ENCODE assay signal across 29 mouse cellular contexts in genomic region chr2:25450853-25451647, GRCm38 (mm10). TPM values are rescaled to one million over a fixed set of nuclear protein-coding genes. Genes with fewer than 3 reads are reported as not detected.
DNase-seq lines count a peak whose midpoint lies in the region; ATAC-seq and TF ChIP-seq lines count a peak whose summit lies in the region.
"Had no signal": no experiment of that assay in that cellular context is flagged by ENCODE, and none has a peak within 500 bp of the region (broad histone marks: within the 10 kb centered on the region; RNA-seq: fewer than 3 reads in every experiment).

No protein-coding gene starts in this region.

- no peak for ATAC-seq in liver, embryonic 12.5 days
- ATAC-seq in granulocyte monocyte progenitor cell, adult 5-6 weeks (replicated peaks; ENCODE audit: poor library complexity, severe bottlenecking): peak; percentile 63
- ATAC-seq: CD4-positive, CD25-positive, alpha-beta regulatory T cell, adult 4 months; forebrain, embryonic 15.5 days had no signal

- 81% methylated on average over 8 of the region's 8 CpGs for WGBS in liver, adult 2 months
- WGBS in liver, embryonic 12.5 days (ENCODE audit: insufficient replicate concordance): 61% methylated on average over 8 of the region's 8 CpGs
- 65% methylated on average over 8 of the region's 8 CpGs for WGBS in small intestine, adult 2 months

- no peaks in the 10 kb centered on the region for H3K36me3 ChIP-seq in liver, adult 2 months (ENCODE audit: control insufficient read depth, insufficient read depth, low read length)
- no peaks in the 10 kb centered on the region for H3K36me3 ChIP-seq in liver, embryonic 12.5 days
- H3K36me3 ChIP-seq in small intestine, adult 2 months (ENCODE audit: control insufficient read depth, insufficient read depth, low read length): peaks cover 1% of the 10 kb centered on the region; the same call in 1 of the 2 replicates
- H3K36me3 ChIP-seq: embryonic facial prominence, embryonic 12.5 days; heart, embryonic 13.5 days had no signal

- no peak for TF ChIP-seq CTCF in gastrocnemius, adult 2 months (IDR thresholded peaks at IDR 0.05)
- TF ChIP-seq CTCF in liver, adult 2 months (IDR thresholded peaks at IDR 0.05; ENCODE audit: low read depth, low read length): no peak
- TF ChIP-seq CTCF in small intestine, adult 2 months (IDR thresholded peaks at IDR 0.05; ENCODE audit: extremely low read depth, insufficient read length, insufficient replicate concordance, low read depth, low read length): no peak

- H3K4me3 ChIP-seq in gastrocnemius, adult 2 months: no peak overlapping the region
- H3K4me3 ChIP-seq in liver, adult 2 months (ENCODE audit: insufficient read depth, low read depth, low read length): no peak overlapping the region
- no peak overlapping the region for H3K4me3 ChIP-seq in liver, embryonic 12.5 days
- H3K4me3 ChIP-seq in small intestine, adult 2 months (ENCODE audit: low read depth, low read length): no peak overlapping the region
- H3K4me3 ChIP-seq: embryonic facial prominence, embryonic 12.5 days; erythroblast, embryonic 14.5 days; forebrain, embryonic 15.5 days; heart, embryonic 13.5 days; hindbrain, embryonic 12.5 days had no signal

- intact Hi-C loops in gastrocnemius, adult 2 months (cut with DNase I): no loop called here
- intact Hi-C loops in gastrocnemius, postnatal 36 days (cut with DNase I): no loop called here

- peaks cover 5% of the 10 kb centered on the region; the same call in 1 of the 2 replicates for H3K4me1 ChIP-seq in liver, adult 2 months (ENCODE audit: control insufficient read depth, insufficient read depth, low read length)
- H3K4me1 ChIP-seq in liver, embryonic 12.5 days: 0 out of 2 replicates have a peak, but pooled peaks cover under 1% of the 10 kb centered on the region
- H3K4me1 ChIP-seq in small intestine, adult 2 months (ENCODE audit: control insufficient read depth, insufficient read depth, insufficient read length, low read length): peaks cover 7% of the 10 kb centered on the region
- H3K4me1 ChIP-seq: embryonic facial prominence, embryonic 12.5 days; forebrain, embryonic 15.5 days; hindbrain, embryonic 12.5 days had no signal

- no peaks in the 10 kb centered on the region for H3K9me3 ChIP-seq in liver, embryonic 12.5 days (replicated peaks)
- H3K9me3 ChIP-seq: embryonic facial prominence, embryonic 12.5 days; forebrain, embryonic 15.5 days; heart, embryonic 13.5 days; hindbrain, embryonic 12.5 days had no signal

- no peak overlapping the region for H3K27ac ChIP-seq in gastrocnemius, adult 2 months
- no peak overlapping the region for H3K27ac ChIP-seq in liver, adult 2 months (replicated peaks; ENCODE audit: insufficient read depth, low read depth, low read length)
- no peak overlapping the region for H3K27ac ChIP-seq in liver, embryonic 12.5 days
- H3K27ac ChIP-seq in small intestine, adult 2 months (ENCODE audit: insufficient read depth, low read depth, low read length): peak overlapping the region; percentile 18; the same call in 1 of the 2 replicates
- H3K27ac ChIP-seq: embryonic facial prominence, embryonic 12.5 days; forebrain, embryonic 15.5 days; heart, embryonic 13.5 days; hindbrain, embryonic 12.5 days had no signal

- peak; percentile 19 for DNase-seq in gastrocnemius, adult 2 months
- no peak for DNase-seq in gastrocnemius, postnatal 36 days
- peak; percentile 72 for DNase-seq in liver, adult 2 months (ENCODE audit: extremely low read depth, low read depth, low spot score)
- DNase-seq in left cerebral cortex, adult 8-10 months (ENCODE audit: low spot score in 2 of 2): no peak
- no peak for DNase-seq in urinary bladder, postnatal 25 days (ENCODE audit: low spot score)
- DNase-seq: adrenal gland, adult 2 months; cerebellum, adult 11 months; cerebellum, postnatal 14 days; gastrocnemius, postnatal 10 days; heart, adult 18-20 months; heart, postnatal 14 days; lung, postnatal 10 days; thymus, adult 18-20 months; thymus, postnatal 36 days had no signal

- no peak overlapping the region for H3K4me2 ChIP-seq in liver, embryonic 12.5 days
- H3K4me2 ChIP-seq: embryonic facial prominence, embryonic 12.5 days; forebrain, embryonic 15.5 days; heart, embryonic 13.5 days; hindbrain, embryonic 12.5 days; liver, embryonic 11.5 days; midbrain, embryonic 11.5 days had no signal

- H3K9ac ChIP-seq in liver, adult 2 months (ENCODE audit: low read depth, low read length): no peak overlapping the region
- H3K9ac ChIP-seq in liver, embryonic 12.5 days: no peak overlapping the region
- H3K9ac ChIP-seq: embryonic facial prominence, embryonic 12.5 days; forebrain, embryonic 15.5 days; heart, embryonic 13.5 days; hindbrain, embryonic 12.5 days had no signal

- TF ChIP-seq POLR2A in liver, adult 2 months (IDR thresholded peaks at IDR 0.05; ENCODE audit: extremely low read depth, insufficient read depth, low read length): no peak
- no peak for TF ChIP-seq POLR2A in small intestine, adult 2 months (IDR thresholded peaks at IDR 0.05; ENCODE audit: low read depth, low read length)

- H3K27me3 ChIP-seq in liver, adult 2 months (ENCODE audit: control insufficient read depth, insufficient read depth, low read length): no peaks in the 10 kb centered on the region
- H3K27me3 ChIP-seq in liver, embryonic 12.5 days (replicated peaks): no peaks in the 10 kb centered on the region
- H3K27me3 ChIP-seq in small intestine, adult 2 months (ENCODE audit: control insufficient read depth, insufficient read depth, low read length): no peaks in the 10 kb centered on the region
- H3K27me3 ChIP-seq: embryonic facial prominence, embryonic 12.5 days; forebrain, embryonic 15.5 days; heart, embryonic 13.5 days; hindbrain, embryonic 12.5 days had no signal

- H3K79me2 ChIP-seq in liver, adult 2 months (ENCODE audit: control insufficient read depth, insufficient read depth, low read length): no peaks in the 10 kb centered on the region

RNA-seq across cellular contexts. Expression of gene Clic3, which starts 5.6 kb away (rescaled TPM):
- 1 to 10 TPM in 1 of 2 experiments, under 1 TPM in 1; 0.31 to 1.1 TPM for total RNA-seq in gastrocnemius, adult 2 months (2021)
- under 1 TPM; 0.35 to 0.46 TPM for total RNA-seq in gastrocnemius, postnatal 36 days (2021)
- total RNA-seq in liver, adult 2 months (2014; rRNA removed): 0.18 and 0.54 TPM in 2 replicates
- 6.2 and 9.2 TPM in 2 replicates for polyA plus RNA-seq in liver, adult 2 months (2012; rRNA removed)
- 0.45 and 0.68 TPM in 2 replicates for polyA plus RNA-seq in liver, embryonic 12.5 days (2016; fragmentation: Nextera tagmentation; extraction: Ambion mirVana)
- not detected in 2 replicates for total RNA-seq in granulocyte monocyte progenitor cell, adult 5-6 weeks (2014; fragmentation: Nextera tagmentation)
- total RNA-seq in granulocyte monocyte progenitor cell, adult 5-6 weeks (2017): 1.4 TPM in 1 of 2 replicates, not detected in the other
- 0.38 and 12.0 TPM in 2 replicates for polyA plus RNA-seq in small intestine, adult 2 months (2012; rRNA removed)
- 1 to 10 TPM in 2 of 4 experiments, not detected in 2; 1.2 to 1.6 TPM for total RNA-seq in left cerebral cortex, adult 8-10 months (2022)
- total RNA-seq: neutrophil, adult 5-6 weeks had no signal
- polyA plus RNA-seq: erythroblast, embryonic 14.5 days; limb, embryonic 11.5 days; liver, embryonic 11.5 days had no signal

RNA-seq across cellular contexts. Expression of gene Paxx, which starts 9.8 kb away (rescaled TPM):
- 10 to 100 TPM; 13.6 to 14.4 TPM for total RNA-seq in gastrocnemius, adult 2 months (2021)
- total RNA-seq in gastrocnemius, postnatal 36 days (2021): 10 to 100 TPM; 13.4 to 13.6 TPM
- 30.6 and 36.8 TPM in 2 replicates for total RNA-seq in liver, adult 2 months (2014; rRNA removed)
- polyA plus RNA-seq in liver, adult 2 months (2012; rRNA removed): 173 and 181 TPM in 2 replicates
- polyA plus RNA-seq in liver, embryonic 12.5 days (2016; fragmentation: Nextera tagmentation; extraction: Ambion mirVana): 9.1 and 11.4 TPM in 2 replicates
- 29.1 and 39.4 TPM in 2 replicates for total RNA-seq in granulocyte monocyte progenitor cell, adult 5-6 weeks (2014; fragmentation: Nextera tagmentation)
- 20.2 and 32.5 TPM in 2 replicates for total RNA-seq in granulocyte monocyte progenitor cell, adult 5-6 weeks (2017)
- 48.6 and 62.7 TPM in 2 replicates for polyA plus RNA-seq in small intestine, adult 2 months (2012; rRNA removed)
- 10 to 100 TPM; 67.2 to 88.0 (median 78.1) TPM for total RNA-seq in left cerebral cortex, adult 8-10 months (2022)

RNA-seq across cellular contexts. Expression of gene Ptgds, which starts 18.8 kb away (rescaled TPM):
- total RNA-seq in gastrocnemius, adult 2 months (2021): not detected
- total RNA-seq in gastrocnemius, postnatal 36 days (2021): under 1 TPM in 1 of 2 experiments, not detected in 1; 0.39 TPM
- total RNA-seq in liver, adult 2 months (2014; rRNA removed): 7.7 and 8.9 TPM in 2 replicates
- 18.7 and 40.2 TPM in 2 replicates for polyA plus RNA-seq in liver, adult 2 months (2012; rRNA removed)
- 0.20 and 0.22 TPM in 2 replicates for polyA plus RNA-seq in liver, embryonic 12.5 days (2016; fragmentation: Nextera tagmentation; extraction: Ambion mirVana)
- total RNA-seq in granulocyte monocyte progenitor cell, adult 5-6 weeks (2014; fragmentation: Nextera tagmentation): 3.5 and 4.2 TPM in 2 replicates
- total RNA-seq in granulocyte monocyte progenitor cell, adult 5-6 weeks (2017): 0.93 TPM in 1 of 2 replicates, not detected in the other
- 0.28 and 0.39 TPM in 2 replicates for polyA plus RNA-seq in small intestine, adult 2 months (2012; rRNA removed)
- 1,000 to 10,000 TPM; 1,862 to 2,386 (median 2,226) TPM for total RNA-seq in left cerebral cortex, adult 8-10 months (2022)
- total RNA-seq: neutrophil, adult 5-6 weeks had no signal
- polyA plus RNA-seq: CD4-positive, CD25-positive, alpha-beta regulatory T cell, adult 4 months; erythroblast, embryonic 14.5 days; limb, embryonic 11.5 days; liver, embryonic 11.5 days; midbrain, embryonic 11.5 days had no signal

RNA-seq across cellular contexts. Expression of gene Abca2, which starts 22.5 kb away (rescaled TPM):
- 10 to 100 TPM; 15.1 to 15.3 TPM for total RNA-seq in gastrocnemius, adult 2 months (2021)
- 10 to 100 TPM; 12.3 to 16.5 TPM for total RNA-seq in gastrocnemius, postnatal 36 days (2021)
- 11.1 and 13.4 TPM in 2 replicates for total RNA-seq in liver, adult 2 months (2014; rRNA removed)
- polyA plus RNA-seq in liver, adult 2 months (2012; rRNA removed): 40.9 and 48.7 TPM in 2 replicates
- polyA plus RNA-seq in liver, embryonic 12.5 days (2016; fragmentation: Nextera tagmentation; extraction: Ambion mirVana): 2.8 and 3.1 TPM in 2 replicates
- 54.8 and 56.4 TPM in 2 replicates for total RNA-seq in granulocyte monocyte progenitor cell, adult 5-6 weeks (2014; fragmentation: Nextera tagmentation)
- 21.0 and 23.1 TPM in 2 replicates for total RNA-seq in granulocyte monocyte progenitor cell, adult 5-6 weeks (2017)
- polyA plus RNA-seq in small intestine, adult 2 months (2012; rRNA removed): 15.0 and 18.5 TPM in 2 replicates
- total RNA-seq in left cerebral cortex, adult 8-10 months (2022): 100 to 1,000 TPM; 176 to 185 (median 183) TPM

RNA-seq across cellular contexts. Expression of gene Fut7, which starts 28.0 kb away (rescaled TPM):
- total RNA-seq in gastrocnemius, adult 2 months (2021): not detected
- total RNA-seq in gastrocnemius, postnatal 36 days (2021): not detected
- total RNA-seq in liver, adult 2 months (2014; rRNA removed): 0.13 TPM in 1 of 2 replicates, not detected in the other
- polyA plus RNA-seq in liver, adult 2 months (2012; rRNA removed): 0.07 and 0.21 TPM in 2 replicates
- 0.31 and 0.54 TPM in 2 replicates for polyA plus RNA-seq in liver, embryonic 12.5 days (2016; fragmentation: Nextera tagmentation; extraction: Ambion mirVana)
- total RNA-seq in granulocyte monocyte progenitor cell, adult 5-6 weeks (2014; fragmentation: Nextera tagmentation): 34.5 and 38.8 TPM in 2 replicates
- total RNA-seq in granulocyte monocyte progenitor cell, adult 5-6 weeks (2017): 24.8 and 27.3 TPM in 2 replicates
- 0.68 and 0.76 TPM in 2 replicates for polyA plus RNA-seq in small intestine, adult 2 months (2012; rRNA removed)
- under 1 TPM in 2 of 4 experiments, not detected in 2; 0.40 to 0.84 TPM for total RNA-seq in left cerebral cortex, adult 8-10 months (2022)
- total RNA-seq: ES-E14; gastrocnemius, postnatal 10 days; heart, postnatal 14 days had no signal
- polyA plus RNA-seq: embryonic facial prominence, embryonic 12.5 days; kidney, embryonic 16.5 days; limb, embryonic 11.5 days; liver, embryonic 11.5 days; midbrain, embryonic 11.5 days had no signal

Comparison
In these comparisons a context has a peak if more than half of its experiments do, and no peak if none do; other contexts are left out.
1. DNase-seq: peak in gastrocnemius, adult 2 months (single experiment) and liver, adult 2 months (single experiment); none in gastrocnemius, postnatal 36 days (0 of 2), left cerebral cortex, adult 8-10 months (0 of 2) and urinary bladder, postnatal 25 days (single experiment).
2. RNA of gene Ptgds, which starts 18.8 kb away (total RNA-seq): 1,862 to 2,386 TPM in left cerebral cortex, adult 8-10 months; 7.7 to 8.9 TPM in liver, adult 2 months, 0.93 to 4.2 TPM in granulocyte monocyte progenitor cell, adult 5-6 weeks, 0.39 TPM in gastrocnemius, postnatal 36 days and not detected in gastrocnemius, adult 2 months; every median in the first group is over 100 times any median in the second.